Mouse (Mus musculus) hindbrain, embryonic 12.5 days (tissue): Measurements from ENCODE around the gene Bcl2a1a. TPM values are rescaled to one million over a fixed set of nuclear protein-coding genes. Genes with fewer than 3 reads are reported as not detected.
"Not testable (repeated sequence)": the region's sequence is repeated elsewhere in the genome, so short reads cannot be mapped to it uniquely, and the experiment has no call there.

Experiments
- ATAC-seq: fragments of 200-750 bp; cut with Nextera tagmentation; 2 replicates; pipeline ENCODE4 v1.8.0; 2017; ENCODE audit warnings: moderate TSS enrichment; ENCODE audit not compliant: low FRiP score
- H3K27ac ChIP-seq: fragments of 300-500 bp; sonication (generic); 2 replicates; pipeline ENCODE4 v1.5.1; 2016; ENCODE audit warnings: mild to moderate bottlenecking
- H3K27me3 ChIP-seq: fragments of 300-500 bp; sonication (generic); 2 replicates; pipeline ENCODE4 v1.6.1; 2016; ENCODE audit warnings: mild to moderate bottlenecking
- H3K36me3 ChIP-seq: fragments of 300-500 bp; sonication (generic); 2 replicates; pipeline ENCODE4 v1.6.1; 2016; ENCODE audit warnings: mild to moderate bottlenecking
- H3K4me1 ChIP-seq: fragments of 300-500 bp; sonication (generic); 2 replicates; pipeline ENCODE4 v1.6.1; 2016
- H3K4me2 ChIP-seq: fragments of 300-500 bp; sonication (generic); replicated peaks from 2 replicates; pipeline ENCODE4 v1.6.1; 2016; ENCODE audit warnings: mild to moderate bottlenecking
- H3K4me3 ChIP-seq: fragments of 300-500 bp; sonication (generic); 2 replicates; pipeline ENCODE4 v1.5.1; 2016; ENCODE audit warnings: mild to moderate bottlenecking
- H3K9ac ChIP-seq: fragments of 300-500 bp; sonication (generic); 2 replicates; pipeline ENCODE4 v1.6.1; 2016; ENCODE audit warnings: mild to moderate bottlenecking, moderate library complexity
- H3K9me3 ChIP-seq: fragments of 300-500 bp; sonication (generic); replicated peaks from 2 replicates; pipeline ENCODE4 v1.6.1; 2016; ENCODE audit warnings: mild to moderate bottlenecking
- WGBS: fragments of 180-500 bp; shearing (Covaris S2); methylation state at CpG from one replicate; pipeline ENCODE4 v1.1.7; 2016; 5-methylcytosine and 5-hydroxymethylcytosine counted together
- polyA plus RNA-seq: library from polyadenylated mRNA; unstranded; fragments of >200 nt; fragmentation: Nextera tagmentation; extraction: Ambion mirVana; gene quantifications from 2 replicates; pipeline ENCODE4 v1.2.1, GENCODE M21; 2016

Gene Bcl2a1a
- polyA plus RNA-seq: not detected in 2 replicates

DNA sequence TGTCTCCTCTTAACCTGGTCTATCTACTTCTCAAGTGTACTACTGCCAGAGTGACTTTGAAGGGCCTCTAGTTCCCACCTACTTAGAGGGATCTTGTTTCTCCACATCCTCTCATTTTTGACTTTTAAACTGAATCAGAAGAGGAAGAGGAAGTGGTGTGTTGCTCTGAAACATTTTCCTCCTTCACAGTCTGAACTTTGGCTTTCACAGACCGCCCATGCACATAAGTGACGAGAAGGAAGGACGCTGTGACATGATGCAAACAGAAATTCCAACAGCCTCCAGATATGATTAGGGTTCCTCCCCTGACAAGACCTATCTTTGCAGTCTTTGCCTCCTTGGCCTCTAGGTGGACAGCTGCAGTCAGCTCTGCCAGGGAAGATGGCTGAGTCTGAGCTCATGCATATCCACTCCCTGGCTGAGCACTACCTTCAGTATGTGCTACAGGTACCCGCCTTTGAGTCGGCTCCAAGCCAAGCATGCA is at the start of gene Bcl2a1a:
Bcl2a1a (plus strand) TSS at position 231 of the 484 bp plus-strand sequence.
- not testable (repeated sequence) for H3K27me3 ChIP-seq, ATAC-seq, H3K36me3 ChIP-seq, H3K4me2 ChIP-seq, H3K4me3 ChIP-seq, H3K27ac ChIP-seq, H3K4me1 ChIP-seq, H3K9me3 ChIP-seq, H3K9ac ChIP-seq
- WGBS: 84% methylated on average over 5 of the region's 5 CpGs

DNA sequence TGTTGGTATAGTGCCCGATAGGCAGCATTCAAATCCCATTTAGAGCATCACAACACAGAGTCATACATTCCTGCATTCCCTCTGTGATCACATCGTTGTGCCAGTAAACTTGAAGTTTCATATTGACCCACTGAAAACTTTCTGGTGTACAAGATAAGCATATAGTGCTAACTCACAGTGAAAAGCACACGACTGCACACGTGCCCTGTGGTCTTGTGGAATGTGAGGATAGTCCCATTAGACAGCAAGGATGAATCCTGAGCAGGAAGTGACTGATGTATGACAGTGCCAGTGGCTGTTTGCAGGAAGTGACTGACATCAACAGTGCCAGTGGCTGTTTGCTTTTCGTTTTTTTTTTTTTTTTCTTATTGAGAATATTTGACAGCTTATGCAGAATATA is 40.1 kb upstream of the Bcl2a1a start:
- H3K4me1 ChIP-seq, H3K4me2 ChIP-seq, H3K9ac ChIP-seq, ATAC-seq, H3K9me3 ChIP-seq, H3K36me3 ChIP-seq, H3K27ac ChIP-seq, H3K27me3 ChIP-seq, H3K4me3 ChIP-seq: not testable (repeated sequence)
- WGBS: 84% methylated on average over 5 of the region's 5 CpGs

DNA sequence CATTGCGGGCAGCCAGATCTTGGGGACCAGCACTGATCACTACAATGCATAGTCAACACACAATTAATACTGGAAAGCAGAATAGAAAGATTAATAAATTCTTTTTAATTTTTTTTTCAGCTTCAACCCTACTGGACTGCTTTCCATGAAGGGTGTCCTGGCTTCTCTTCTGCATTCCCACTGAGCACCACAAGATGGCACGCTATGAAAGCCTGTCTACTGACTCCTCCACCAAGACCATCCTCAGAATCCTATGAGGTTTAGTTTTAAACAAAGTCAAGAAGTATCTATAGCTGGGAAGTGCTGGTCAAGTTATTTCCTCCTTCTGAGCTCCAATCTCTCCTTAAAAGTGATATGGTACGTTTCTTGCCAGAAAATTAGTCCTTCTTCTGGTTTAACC is 18.4 kb upstream of the Bcl2a1a start:
- H3K4me3 ChIP-seq, H3K9ac ChIP-seq, ATAC-seq, H3K4me2 ChIP-seq, H3K27ac ChIP-seq, H3K36me3 ChIP-seq, H3K9me3 ChIP-seq, H3K27me3 ChIP-seq, H3K4me1 ChIP-seq: not testable (repeated sequence)
- WGBS: 11% methylated on average over 2 of the region's 3 CpGs

- H3K9ac ChIP-seq, H3K27ac ChIP-seq, H3K4me3 ChIP-seq, H3K27me3 ChIP-seq, H3K36me3 ChIP-seq, H3K4me2 ChIP-seq, H3K4me1 ChIP-seq, H3K9me3 ChIP-seq, ATAC-seq: not testable (repeated sequence)
Observed at GRCm38 (mm10) chr9:88951466-88951865, 5.2 kb upstream of the Bcl2a1a start.

DNA sequence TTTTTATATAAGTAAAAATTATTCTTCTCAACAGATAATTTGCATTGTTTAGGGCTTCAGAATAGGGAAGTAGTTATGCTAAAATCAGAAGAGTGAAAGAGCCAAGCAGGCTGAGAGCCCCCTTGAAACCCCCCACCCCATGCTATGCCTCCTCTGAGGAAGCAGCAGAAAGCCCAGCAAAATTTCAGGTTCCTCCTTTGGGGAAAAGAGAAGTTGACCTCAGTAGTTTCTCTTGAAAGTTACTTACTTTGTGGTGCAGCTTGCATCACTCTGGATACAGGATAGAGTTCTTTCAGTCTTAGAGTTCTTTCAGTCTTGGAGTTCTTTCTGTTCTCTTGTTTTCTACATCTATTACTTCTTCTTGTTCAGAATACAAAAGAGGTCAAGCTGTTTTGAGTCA is 3.5 kb upstream of the Bcl2a1a start:
- not testable (repeated sequence) for H3K9me3 ChIP-seq, H3K4me2 ChIP-seq, H3K27me3 ChIP-seq, H3K4me3 ChIP-seq, H3K27ac ChIP-seq, H3K4me1 ChIP-seq, H3K9ac ChIP-seq, H3K36me3 ChIP-seq, ATAC-seq

GRCm38 (mm10) chr9:88955224-88955623 is 1.5 kb upstream of the Bcl2a1a start:
- not testable (repeated sequence) for ATAC-seq, H3K9me3 ChIP-seq, H3K27ac ChIP-seq, H3K4me2 ChIP-seq, H3K4me1 ChIP-seq, H3K4me3 ChIP-seq, H3K9ac ChIP-seq, H3K27me3 ChIP-seq, H3K36me3 ChIP-seq
- WGBS: 83% methylated on average over 1 of the region's 1 CpGs

- H3K27me3 ChIP-seq, H3K4me1 ChIP-seq, H3K4me3 ChIP-seq, H3K27ac ChIP-seq, H3K9ac ChIP-seq, H3K4me2 ChIP-seq, H3K36me3 ChIP-seq, H3K9me3 ChIP-seq, ATAC-seq: not testable (repeated sequence)
- WGBS: 93% methylated on average over 3 of the region's 4 CpGs
Observed at GRCm38 (mm10) chr9:88956035-88956434, 665 bp upstream of the Bcl2a1a start.

GRCm38 (mm10) chr9:88958891-88959290 is 2.2 kb downstream of the Bcl2a1a start:
- no peaks in the 10 kb centered on the region for H3K27me3 ChIP-seq
- no peak for ATAC-seq
- H3K4me2 ChIP-seq: no peak overlapping the region
- 75% methylated on average over 3 of the region's 3 CpGs for WGBS
- H3K4me3 ChIP-seq: no peak overlapping the region
- no peaks in the 10 kb centered on the region for H3K36me3 ChIP-seq
- no peaks in the 10 kb centered on the region for H3K4me1 ChIP-seq
- H3K9ac ChIP-seq: no peak overlapping the region
- no peaks in the 10 kb centered on the region for H3K9me3 ChIP-seq
- H3K27ac ChIP-seq: no peak overlapping the region

GRCm38 (mm10) chr9:88959981-88960380 is 3.3 kb downstream of the Bcl2a1a start:
- 63% methylated on average over 1 of the region's 1 CpGs for WGBS
- not testable (repeated sequence) for H3K4me2 ChIP-seq, H3K36me3 ChIP-seq, H3K4me1 ChIP-seq, H3K27me3 ChIP-seq, H3K9ac ChIP-seq, H3K4me3 ChIP-seq, H3K9me3 ChIP-seq, H3K27ac ChIP-seq, ATAC-seq

DNA sequence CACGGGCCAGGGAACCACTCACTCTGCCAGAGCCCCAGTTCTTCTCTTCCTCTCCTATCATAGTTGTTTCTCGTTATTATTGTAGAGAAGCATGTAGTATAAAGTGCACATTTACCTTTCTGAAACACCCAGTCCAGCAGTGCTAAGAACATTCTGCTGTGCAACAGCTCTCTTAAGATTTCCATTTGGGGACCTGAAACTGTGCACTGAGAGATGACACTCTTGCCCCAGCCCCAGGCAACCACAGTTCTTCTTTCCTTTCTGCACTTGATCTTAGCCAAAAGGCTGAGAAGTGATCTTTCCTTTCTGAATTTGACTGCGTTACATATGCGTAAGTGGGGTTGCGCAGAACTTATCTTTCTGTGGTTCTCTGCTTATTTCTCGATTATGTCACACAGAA is 9.8 kb downstream of the Bcl2a1a start:
- H3K27ac ChIP-seq, H3K36me3 ChIP-seq, ATAC-seq, H3K4me3 ChIP-seq, H3K9me3 ChIP-seq, H3K27me3 ChIP-seq, H3K4me2 ChIP-seq, H3K4me1 ChIP-seq, H3K9ac ChIP-seq: not testable (repeated sequence)
- 88% methylated on average over 1 of the region's 6 CpGs for WGBS

DNA sequence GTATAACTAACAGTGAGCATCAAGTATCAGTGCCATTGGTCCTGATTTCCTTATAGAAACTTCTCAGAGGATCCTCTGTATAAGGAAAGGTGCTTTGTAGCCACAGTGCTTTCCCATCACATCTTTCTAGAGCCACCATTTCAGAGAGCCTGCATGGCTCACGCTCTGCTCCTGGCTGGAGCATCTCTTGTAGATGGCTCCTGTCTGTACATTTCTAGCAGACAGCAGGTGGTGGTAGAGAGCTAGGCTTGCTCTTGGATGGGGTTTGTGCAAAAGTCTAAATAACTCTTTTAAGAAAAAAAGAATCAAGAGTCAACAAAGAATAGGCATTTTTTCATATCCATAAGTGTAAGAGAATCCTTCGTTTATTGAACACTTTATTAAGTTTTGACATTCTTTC is 12.8 kb downstream of the Bcl2a1a start:
- not testable (repeated sequence) for H3K4me1 ChIP-seq, H3K9me3 ChIP-seq, H3K27me3 ChIP-seq, H3K4me2 ChIP-seq, H3K9ac ChIP-seq, H3K4me3 ChIP-seq, ATAC-seq, H3K36me3 ChIP-seq, H3K27ac ChIP-seq
- 85% methylated on average over 2 of the region's 2 CpGs for WGBS

DNA sequence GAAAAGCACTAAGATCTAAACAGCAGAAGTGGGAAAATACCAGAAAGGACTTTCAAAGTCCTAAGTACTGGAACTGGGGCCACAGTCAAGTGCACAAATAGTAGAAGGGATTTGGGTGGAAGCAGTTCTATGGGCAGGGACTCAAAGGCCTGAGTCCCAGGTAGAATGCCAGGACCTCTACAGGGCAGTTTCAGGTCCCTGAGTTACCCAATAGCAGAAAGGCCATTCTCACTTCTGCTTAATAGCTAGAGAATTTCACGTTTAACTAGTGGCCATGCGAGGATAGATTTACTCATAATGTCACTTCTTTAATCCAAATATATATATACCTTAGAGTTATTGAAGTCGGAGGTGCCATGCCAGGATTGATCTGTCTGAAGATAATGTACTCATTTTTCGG is 20.2 kb downstream of the Bcl2a1a start:
- not testable (repeated sequence) for H3K36me3 ChIP-seq, H3K4me2 ChIP-seq, H3K27me3 ChIP-seq, H3K27ac ChIP-seq, H3K9ac ChIP-seq, H3K4me3 ChIP-seq, ATAC-seq, H3K4me1 ChIP-seq, H3K9me3 ChIP-seq
- WGBS: 82% methylated on average over 4 of the region's 4 CpGs

DNA sequence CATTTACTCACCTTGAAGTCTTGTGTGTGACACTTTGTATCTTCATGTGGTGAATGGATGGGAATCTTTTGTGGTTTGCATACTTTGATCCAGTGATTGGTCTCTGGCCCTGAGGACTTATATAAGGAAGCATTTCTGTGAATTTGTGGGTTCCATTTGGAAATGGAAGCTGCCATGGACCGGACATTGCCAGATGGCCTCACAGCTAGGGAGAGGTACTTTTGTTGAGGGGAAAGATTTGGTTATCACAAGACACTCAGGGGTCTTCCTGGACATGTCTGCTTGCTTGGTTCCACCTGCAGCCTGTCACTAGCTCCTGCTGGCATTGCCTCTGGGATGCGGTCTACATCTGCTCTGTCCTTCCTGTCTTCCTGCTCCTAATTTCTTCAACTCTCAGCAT is 23.1 kb downstream of the Bcl2a1a start:
- H3K27ac ChIP-seq, H3K4me1 ChIP-seq, H3K4me3 ChIP-seq, H3K27me3 ChIP-seq, ATAC-seq, H3K36me3 ChIP-seq, H3K9me3 ChIP-seq, H3K4me2 ChIP-seq, H3K9ac ChIP-seq: not testable (repeated sequence)
- WGBS: 93% methylated on average over 2 of the region's 2 CpGs

- not testable (repeated sequence) for H3K4me3 ChIP-seq, H3K9ac ChIP-seq, H3K36me3 ChIP-seq, H3K4me2 ChIP-seq, ATAC-seq, H3K27me3 ChIP-seq, H3K27ac ChIP-seq, H3K9me3 ChIP-seq, H3K4me1 ChIP-seq
Observed at GRCm38 (mm10) chr9:89001541-89001940, 44.8 kb downstream of the Bcl2a1a start.
